Mouse (Mus musculus) adrenal gland, adult (tissue): ENCODE results near the gene Gm9.
A peak's percentile ranks its signal among the peaks of the same experiment; 100 is the strongest.
"Not testable (repeated sequence)": the region's sequence is repeated elsewhere in the genome, so short reads cannot be mapped to it uniquely, and the experiment has no call there.

Source experiments
- DNase-seq, 2 experiments: peaks; one replicate each; pipeline ENCODE4 v3.0.0; 2022 to 2023; ENCODE audit warnings: low spot score in 1 of 2; ENCODE audit not compliant: inconsistent age in 2 of 2

The Gm9 gene

GRCm38 (mm10) chrX:37210941-37211340 is at the start of gene Gm9:
Gene Gm9, minus strand, starts transcription at chrX:37211041.
- DNase-seq: no peak

GRCm38 (mm10) chrX:37249619-37250018 is 38.8 kb upstream of the Gm9 start, which contains the start of gene Rhox3a:
Gene Rhox3a, plus strand, starts transcription at chrX:37249919.
- not testable (repeated sequence) for DNase-seq

- not testable (repeated sequence) for DNase-seq
These were observed 33.8 kb upstream of the Gm9 start, which contains the start of gene Rhox2a for GRCm38 (mm10) chrX:37244676-37245075. Gene Rhox2a, plus strand, starts transcription at chrX:37244976.

GRCm38 (mm10) chrX:37222158-37222557 is 11.3 kb upstream of the Gm9 start, which contains the start of gene Rhox1:
Gene Rhox1, minus strand, starts transcription at chrX:37222258.
- DNase-seq: not testable (repeated sequence)

GRCm38 (mm10) chrX:37198676-37199075 is 12.2 kb downstream of the Gm9 start:
- no peak for DNase-seq

GRCm38 (mm10) chrX:37191744-37192379 is 19.0 kb downstream of the Gm9 start:
- peak; percentile 11 to 55 for DNase-seq

GRCm38 (mm10) chrX:37191105-37191743 is 19.6 kb downstream of the Gm9 start, which contains the start of the genes Ndufa1 and Rnf113a1:
Gene Ndufa1, minus strand, starts transcription at chrX:37191163.
Gene Rnf113a1, plus strand, starts transcription at chrX:37191245.
- DNase-seq: peak; percentile 86 to 95

GRCm38 (mm10) chrX:37190755-37191104 is 20.1 kb downstream of the Gm9 start:
- DNase-seq: no peak

GRCm38 (mm10) chrX:37184401-37184800 is 26.4 kb downstream of the Gm9 start:
- DNase-seq: peak in 1 of 2 experiments; percentile 27

- DNase-seq: no peak
These were observed 42.1 kb downstream of the Gm9 start, which contains the start of gene Akap14 for GRCm38 (mm10) chrX:37168742-37169141. Gene Akap14, minus strand, starts transcription at chrX:37168842.

GRCm38 (mm10) chrX:37167085-37167484 is 43.8 kb downstream of the Gm9 start:
- DNase-seq: peak; percentile 33 to 75

- DNase-seq: no peak
These were observed 47.7 kb downstream of the Gm9 start for GRCm38 (mm10) chrX:37163115-37163514.

- DNase-seq: peak; percentile 14 to 55
These were observed 49.7 kb downstream of the Gm9 start for GRCm38 (mm10) chrX:37161169-37161568.
